Mouse (Mus musculus): ENCODE measurements around the gene Nup210l. TPM values are rescaled to one million over a fixed set of nuclear protein-coding genes. Genes with fewer than 3 reads are reported as not detected.
A peak's percentile ranks its signal among the peaks of the same experiment; 100 is the strongest.

Gene Nup210l
- polyA plus RNA-seq, 1 experiment from 2014 or later: not detected

DNA sequence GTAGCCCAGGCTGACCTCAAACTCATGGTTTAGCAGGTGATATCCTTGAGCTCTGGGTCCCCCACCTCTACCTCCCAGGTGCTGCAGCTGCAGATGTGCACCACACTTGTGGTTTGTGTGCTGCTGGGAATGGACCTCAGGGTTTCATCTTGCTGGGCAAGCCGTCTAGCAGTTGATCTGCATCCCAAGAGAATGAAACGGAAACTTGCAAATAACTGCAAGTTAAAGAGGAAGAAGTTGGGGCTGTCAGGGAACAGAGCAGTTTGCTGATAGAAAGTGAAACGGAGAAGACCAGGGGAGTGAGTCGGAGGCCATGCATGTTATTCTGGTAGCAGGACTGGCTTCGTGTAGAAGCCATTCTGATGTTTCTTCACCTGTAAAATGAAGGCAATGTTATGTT lies 21.8 kb downstream of the Nup210l start:
- Histone ChIP-seq H3K27me3 (replicated peaks; ENCODE audit: control insufficient read depth, insufficient read depth, low read length) (no peaks in the 10 kb centered on the region), H3K4me2 (replicated peaks; ENCODE audit: low read depth) (no peak overlapping the region), H3K4me1 (replicated peaks; ENCODE audit: control insufficient read depth, insufficient read depth, low read length) (no peaks in the 10 kb centered on the region), H3K9ac (ENCODE audit: low read depth, low read length) (no peak overlapping the region), H3K4me3 (ENCODE audit: low read depth, low read length) (no peak overlapping the region), H3K27ac (ENCODE audit: low read depth, low read length) (no peak overlapping the region), H3K36me3 (ENCODE audit: control insufficient read depth, insufficient read depth) (no peaks in the 10 kb centered on the region), H3K9me3 (ENCODE audit: control insufficient read depth) (no peaks in the 10 kb centered on the region)
- no peak for ATAC-seq
- TF ChIP-seq CTCF (IDR thresholded peaks at IDR 0.05; ENCODE audit: low read depth): no peak
- WGBS: 77% methylated on average over 5 of the region's 5 CpGs

- no peak overlapping the region for H3K27ac ChIP-seq (ENCODE audit: low read depth, low read length)
- 95% methylated on average over 6 of the region's 6 CpGs for WGBS
- TF ChIP-seq CTCF (IDR thresholded peaks at IDR 0.05; ENCODE audit: low read depth): no peak
Observed at GRCm38 (mm10) chr3:90127881-90128280, 23.9 kb downstream of the Nup210l start.

DNA sequence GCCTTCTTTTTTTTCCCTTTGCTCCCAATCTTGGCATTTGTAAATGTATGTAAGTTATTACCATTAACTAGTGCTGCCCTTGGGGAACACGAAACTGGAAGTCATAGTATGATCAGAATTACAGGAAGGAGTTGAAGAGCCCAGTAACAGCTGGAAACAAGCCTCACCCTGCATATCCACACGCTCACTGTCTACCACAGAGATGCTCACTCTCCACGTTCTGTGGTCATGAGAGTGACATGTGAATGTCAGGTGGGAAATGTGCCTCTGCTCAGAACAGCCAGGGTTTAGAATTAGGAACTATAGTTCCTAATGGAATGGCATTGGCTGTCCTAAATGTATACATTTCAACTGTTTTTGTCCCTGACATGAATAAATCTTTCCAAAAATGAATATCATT lies 28.8 kb downstream of the Nup210l start:
- ATAC-seq: no peak
- H3K9me3 ChIP-seq (ENCODE audit: control insufficient read depth): no peaks in the 10 kb centered on the region
- 77% methylated on average over 3 of the region's 3 CpGs for WGBS
- H3K4me1 ChIP-seq (replicated peaks; ENCODE audit: control insufficient read depth, insufficient read depth, low read length): no peaks in the 10 kb centered on the region
- no peak overlapping the region for H3K4me2 ChIP-seq (replicated peaks; ENCODE audit: low read depth)
- H3K9ac ChIP-seq (ENCODE audit: low read depth, low read length): no peak overlapping the region
- H3K27ac ChIP-seq (ENCODE audit: low read depth, low read length): no peak overlapping the region
- no peaks in the 10 kb centered on the region for H3K27me3 ChIP-seq (replicated peaks; ENCODE audit: control insufficient read depth, insufficient read depth, low read length)
- no peak for TF ChIP-seq CTCF (IDR thresholded peaks at IDR 0.05; ENCODE audit: low read depth)
- H3K36me3 ChIP-seq (ENCODE audit: control insufficient read depth, insufficient read depth): no peaks in the 10 kb centered on the region
- no peak overlapping the region for H3K4me3 ChIP-seq (ENCODE audit: low read depth, low read length)

More at GRCm38 (mm10) chr3:90127881-90128280, 23.9 kb downstream of the Nup210l start:
- no peaks in the 10 kb centered on the region for H3K4me1 ChIP-seq (replicated peaks; ENCODE audit: control insufficient read depth, insufficient read depth, low read length)
- H3K27me3 ChIP-seq (replicated peaks; ENCODE audit: control insufficient read depth, insufficient read depth, low read length): no peaks in the 10 kb centered on the region
- H3K4me2 ChIP-seq (replicated peaks; ENCODE audit: low read depth): no peak overlapping the region
- no peak for ATAC-seq
- H3K9ac ChIP-seq (ENCODE audit: low read depth, low read length): no peak overlapping the region
- no peak overlapping the region for H3K4me3 ChIP-seq (ENCODE audit: low read depth, low read length)
- no peaks in the 10 kb centered on the region for H3K9me3 ChIP-seq (ENCODE audit: control insufficient read depth)
- no peaks in the 10 kb centered on the region for H3K36me3 ChIP-seq (ENCODE audit: control insufficient read depth, insufficient read depth)

DNA sequence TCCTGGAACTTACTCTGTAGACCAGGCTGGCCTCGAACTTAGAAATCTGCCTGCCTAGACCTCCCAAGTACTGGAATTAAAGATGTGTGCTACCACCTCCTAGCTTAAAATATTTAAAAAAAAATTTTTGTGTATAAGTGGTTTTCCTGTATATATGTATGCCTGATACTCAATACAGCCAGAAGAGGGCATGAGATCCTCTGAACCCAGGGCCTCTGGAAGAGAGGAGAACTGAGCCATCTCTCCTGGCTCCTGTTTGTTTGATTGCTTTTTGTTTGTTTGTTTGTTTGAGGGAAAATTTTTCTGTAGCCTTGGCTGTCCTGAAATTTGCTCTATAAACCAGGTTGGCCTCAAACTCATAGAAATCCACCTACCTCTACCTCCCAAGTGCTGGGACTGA lies 29.4 kb downstream of the Nup210l start:
- H3K27ac ChIP-seq (ENCODE audit: low read depth, low read length): no peak overlapping the region
- TF ChIP-seq CTCF (IDR thresholded peaks at IDR 0.05; ENCODE audit: low read depth): no peak
- H3K9me3 ChIP-seq (ENCODE audit: control insufficient read depth): no peaks in the 10 kb centered on the region
- no peak for ATAC-seq
- no peak overlapping the region for H3K4me3 ChIP-seq (ENCODE audit: low read depth, low read length)
- no peak overlapping the region for H3K9ac ChIP-seq (ENCODE audit: low read depth, low read length)
- no peaks in the 10 kb centered on the region for H3K36me3 ChIP-seq (ENCODE audit: control insufficient read depth, insufficient read depth)
- 88% methylated on average over 1 of the region's 1 CpGs for WGBS
- H3K4me1 ChIP-seq (replicated peaks; ENCODE audit: control insufficient read depth, insufficient read depth, low read length): no peaks in the 10 kb centered on the region
- H3K4me2 ChIP-seq (replicated peaks; ENCODE audit: low read depth): no peak overlapping the region
- no peaks in the 10 kb centered on the region for H3K27me3 ChIP-seq (replicated peaks; ENCODE audit: control insufficient read depth, insufficient read depth, low read length)

DNA sequence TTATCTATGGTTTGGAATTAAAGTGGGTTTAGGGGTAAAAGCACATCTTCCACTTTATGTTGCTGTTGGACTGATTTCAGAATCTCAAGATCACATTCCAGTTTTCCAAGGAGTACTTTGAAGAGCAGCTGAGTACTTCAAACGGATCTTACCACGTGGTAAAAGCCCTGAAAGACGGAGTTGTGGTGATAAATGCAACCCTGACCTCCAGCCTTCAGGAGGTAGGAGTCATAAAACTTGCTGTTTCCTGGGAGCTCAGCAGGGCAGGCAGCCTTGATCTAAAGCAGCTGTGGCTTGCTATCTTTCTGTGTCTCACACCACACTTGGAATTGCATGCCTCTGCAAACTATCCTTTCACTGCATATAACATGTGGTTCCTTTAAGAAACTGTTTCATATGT lies 30.6 kb downstream of the Nup210l start:
- Histone ChIP-seq H3K4me3 (ENCODE audit: low read depth, low read length) (no peak overlapping the region), H3K9ac (ENCODE audit: low read depth, low read length) (no peak overlapping the region), H3K27ac (ENCODE audit: low read depth, low read length) (no peak overlapping the region), H3K36me3 (ENCODE audit: control insufficient read depth, insufficient read depth) (no peaks in the 10 kb centered on the region), H3K4me2 (replicated peaks; ENCODE audit: low read depth) (no peak overlapping the region), H3K4me1 (replicated peaks; ENCODE audit: control insufficient read depth, insufficient read depth, low read length) (no peaks in the 10 kb centered on the region), H3K27me3 (replicated peaks; ENCODE audit: control insufficient read depth, insufficient read depth, low read length) (no peaks in the 10 kb centered on the region), H3K9me3 (ENCODE audit: control insufficient read depth) (no peaks in the 10 kb centered on the region)
- no peak for TF ChIP-seq CTCF (IDR thresholded peaks at IDR 0.05; ENCODE audit: low read depth)
- 12% methylated on average over 3 of the region's 3 CpGs for WGBS
- ATAC-seq: peak; percentile 59; the same call in 1 of the 2 replicates

DNA sequence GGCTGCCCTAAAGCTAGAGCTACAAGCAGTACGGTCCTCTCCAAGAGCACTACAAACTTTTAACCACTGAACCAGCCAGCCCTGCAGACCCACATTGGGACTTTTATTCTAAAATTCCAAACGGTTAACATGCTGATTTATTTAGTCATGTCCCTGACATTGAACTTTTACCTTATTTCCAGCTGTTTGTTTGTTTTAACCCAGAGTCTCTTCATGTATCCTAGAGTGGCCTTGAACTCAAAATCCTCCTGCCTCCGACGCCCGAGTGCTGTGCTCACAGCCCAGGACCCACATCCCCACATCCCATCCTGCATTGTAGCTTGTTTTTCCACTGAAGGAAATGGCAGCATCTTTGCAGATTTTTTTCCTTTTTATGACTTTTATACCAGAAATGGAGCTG lies 31.1 kb downstream of the Nup210l start:
- Histone ChIP-seq H3K27me3 (replicated peaks; ENCODE audit: control insufficient read depth, insufficient read depth, low read length) (no peaks in the 10 kb centered on the region), H3K4me3 (ENCODE audit: low read depth, low read length) (no peak overlapping the region), H3K4me2 (replicated peaks; ENCODE audit: low read depth) (no peak overlapping the region), H3K36me3 (ENCODE audit: control insufficient read depth, insufficient read depth) (no peaks in the 10 kb centered on the region), H3K9me3 (ENCODE audit: control insufficient read depth) (no peaks in the 10 kb centered on the region), H3K4me1 (replicated peaks; ENCODE audit: control insufficient read depth, insufficient read depth, low read length) (no peaks in the 10 kb centered on the region), H3K27ac (ENCODE audit: low read depth, low read length) (no peak overlapping the region), H3K9ac (ENCODE audit: low read depth, low read length) (no peak overlapping the region)
- 57% methylated on average over 5 of the region's 5 CpGs for WGBS
- ATAC-seq: no peak
- TF ChIP-seq CTCF (IDR thresholded peaks at IDR 0.05; ENCODE audit: low read depth): no peak

DNA sequence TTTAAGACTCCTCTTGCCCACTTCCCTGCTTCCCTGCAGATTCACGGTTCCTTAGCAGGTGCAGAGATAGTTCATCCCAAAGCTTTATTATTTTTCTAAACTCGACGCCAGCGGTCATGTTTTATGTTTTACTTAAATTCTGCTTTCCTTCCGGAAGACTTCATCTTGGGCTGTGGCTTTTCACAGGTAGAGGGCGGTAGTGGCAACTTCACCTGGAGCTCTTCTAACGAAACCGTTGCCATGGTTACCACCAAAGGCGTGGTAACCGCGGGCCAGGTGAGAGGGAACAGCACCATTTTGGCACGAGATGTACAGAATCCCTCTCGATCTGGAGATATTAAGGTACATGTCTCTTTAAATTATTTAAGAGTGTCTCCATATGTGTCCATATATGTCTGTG lies 32.7 kb downstream of the Nup210l start:
- peak; percentile 64 for TF ChIP-seq CTCF (IDR thresholded peaks at IDR 0.05; ENCODE audit: low read depth)
- no peak for ATAC-seq
- Histone ChIP-seq H3K9ac (ENCODE audit: low read depth, low read length) (no peak overlapping the region), H3K4me2 (replicated peaks; ENCODE audit: low read depth) (no peak overlapping the region), H3K9me3 (ENCODE audit: control insufficient read depth) (no peaks in the 10 kb centered on the region), H3K4me1 (replicated peaks; ENCODE audit: control insufficient read depth, insufficient read depth, low read length) (no peaks in the 10 kb centered on the region), H3K27ac (ENCODE audit: low read depth, low read length) (no peak overlapping the region), H3K27me3 (replicated peaks; ENCODE audit: control insufficient read depth, insufficient read depth, low read length) (no peaks in the 10 kb centered on the region), H3K36me3 (ENCODE audit: control insufficient read depth, insufficient read depth) (no peaks in the 10 kb centered on the region), H3K4me3 (ENCODE audit: low read depth, low read length) (no peak overlapping the region)
- WGBS: 32% methylated on average over 13 of the region's 13 CpGs
